Comparison of ENCODE assay signal across 10 mouse cellular contexts in genomic region chr3:116222511-116223243, GRCm38 (mm10). TPM values are rescaled to one million over a fixed set of nuclear protein-coding genes. Genes with fewer than 3 reads are reported as not detected.
DNase-seq lines count a peak whose midpoint lies in the region; ATAC-seq lines count a peak whose summit lies in the region.
"Had no signal": no experiment of that assay in that cellular context is flagged by ENCODE, and none has a peak within 500 bp of the region (broad histone marks: within the 10 kb centered on the region; RNA-seq: fewer than 3 reads in every experiment).

No protein-coding gene starts in this region.

- no peak for DNase-seq in kidney, adult 8-10 months
- DNase-seq in embryonic facial prominence, embryonic 10.5 days (ENCODE audit: low spot score), result peak; percentile 25
- no peak for DNase-seq in frontal cortex, postnatal 25 days (ENCODE audit: low spot score in 2 of 2)
- no peak for DNase-seq in left cerebral cortex, adult 18-20 months (ENCODE audit: low spot score in 2 of 2)
- DNase-seq: liver, postnatal 0 days; right cerebral cortex, postnatal 25 days had no signal

- H3K4me2 ChIP-seq in kidney, embryonic 16.5 days (replicated peaks; ENCODE audit: low read depth, low read length), result peak overlapping the region; percentile 20; the same call in 1 of the 2 replicates
- peak overlapping the region; percentile 53 for H3K4me2 ChIP-seq in heart, embryonic 11.5 days
- peak overlapping the region; percentile 45 for H3K4me2 ChIP-seq in midbrain, embryonic 15.5 days

- peaks cover 14% of the 10 kb centered on the region; the same call in 1 of the 2 replicates for H3K4me1 ChIP-seq in kidney, embryonic 16.5 days (ENCODE audit: insufficient read depth, low read length)
- peaks cover 22% of the 10 kb centered on the region for H3K4me1 ChIP-seq in embryonic facial prominence, embryonic 10.5 days
- H3K4me1 ChIP-seq in heart, embryonic 11.5 days (ENCODE audit: control insufficient read depth, insufficient read depth, low read length), result no peaks in the 10 kb centered on the region
- H3K4me1 ChIP-seq in midbrain, embryonic 15.5 days, result peaks cover 9% of the 10 kb centered on the region

- H3K9ac ChIP-seq in kidney, embryonic 16.5 days (replicated peaks; ENCODE audit: low read length), result no peak overlapping the region
- H3K9ac ChIP-seq in heart, embryonic 11.5 days (ENCODE audit: low read depth, low read length), result no peak overlapping the region
- peak overlapping the region; percentile 37; the same call in 1 of the 2 replicates for H3K9ac ChIP-seq in midbrain, embryonic 15.5 days
- H3K9ac ChIP-seq: liver, postnatal 0 days had no signal

- no peaks in the 10 kb centered on the region for H3K27me3 ChIP-seq in kidney, embryonic 16.5 days (ENCODE audit: insufficient read depth, low read length)
- 0 out of 2 replicates have a peak, but pooled peaks cover 4% of the 10 kb centered on the region for H3K27me3 ChIP-seq in embryonic facial prominence, embryonic 10.5 days (replicated peaks; ENCODE audit: low read depth, poor library complexity, severe bottlenecking)
- no peaks in the 10 kb centered on the region; the same call in 1 of the 2 replicates for H3K27me3 ChIP-seq in heart, embryonic 11.5 days (ENCODE audit: control insufficient read depth, insufficient read depth, low read length)
- no peaks in the 10 kb centered on the region for H3K27me3 ChIP-seq in midbrain, embryonic 15.5 days (replicated peaks)

- 41% methylated on average over 17 of the region's 17 CpGs for WGBS in kidney, embryonic 16.5 days
- WGBS in embryonic facial prominence, embryonic 10.5 days, result 21% methylated on average over 17 of the region's 17 CpGs
- 25% methylated on average over 17 of the region's 17 CpGs for WGBS in heart, embryonic 11.5 days (ENCODE audit: insufficient replicate concordance)
- 12% methylated on average over 17 of the region's 17 CpGs for WGBS in midbrain, embryonic 15.5 days

- no peaks in the 10 kb centered on the region for H3K36me3 ChIP-seq in kidney, embryonic 16.5 days (ENCODE audit: insufficient read depth, low read length)
- no peaks in the 10 kb centered on the region for H3K36me3 ChIP-seq in embryonic facial prominence, embryonic 10.5 days (replicated peaks)
- no peaks in the 10 kb centered on the region for H3K36me3 ChIP-seq in heart, embryonic 11.5 days (ENCODE audit: control insufficient read depth, insufficient read depth, low read length)
- no peaks in the 10 kb centered on the region for H3K36me3 ChIP-seq in midbrain, embryonic 15.5 days (replicated peaks)

- H3K27ac ChIP-seq in kidney, embryonic 16.5 days (ENCODE audit: low read length), result no peak overlapping the region
- H3K27ac ChIP-seq in embryonic facial prominence, embryonic 10.5 days (replicated peaks), result no peak overlapping the region; the same call in 1 of the 2 replicates
- H3K27ac ChIP-seq in heart, embryonic 11.5 days (ENCODE audit: low read depth, low read length), result no peak overlapping the region
- no peak overlapping the region for H3K27ac ChIP-seq in midbrain, embryonic 15.5 days

- ATAC-seq in kidney, embryonic 16.5 days (ENCODE audit: low FRiP score, low TSS enrichment), result no peak
- no peak for ATAC-seq in heart, embryonic 11.5 days (replicated peaks; ENCODE audit: insufficient number of reproducible peaks, low FRiP score, low TSS enrichment)
- ATAC-seq in midbrain, embryonic 15.5 days (replicated peaks), result peak; percentile 67
- ATAC-seq: intestine, embryonic 16.5 days; liver, postnatal 0 days had no signal

- peak overlapping the region; percentile 5 for H3K4me3 ChIP-seq in kidney, embryonic 16.5 days (ENCODE audit: low read length)
- H3K4me3 ChIP-seq in embryonic facial prominence, embryonic 10.5 days, result peak overlapping the region; percentile 37
- peak overlapping the region; percentile 4; the same call in 1 of the 2 replicates for H3K4me3 ChIP-seq in heart, embryonic 11.5 days (ENCODE audit: low read depth, low read length)
- peak overlapping the region; percentile 29 for H3K4me3 ChIP-seq in midbrain, embryonic 15.5 days

- H3K9me3 ChIP-seq in kidney, embryonic 16.5 days (ENCODE audit: low read length), result no peaks in the 10 kb centered on the region
- no peaks in the 10 kb centered on the region for H3K9me3 ChIP-seq in embryonic facial prominence, embryonic 10.5 days
- no peaks in the 10 kb centered on the region for H3K9me3 ChIP-seq in heart, embryonic 11.5 days (replicated peaks; ENCODE audit: control insufficient read depth, low read length)
- H3K9me3 ChIP-seq in midbrain, embryonic 15.5 days, result no peaks in the 10 kb centered on the region

RNA-seq across cellular contexts. Expression of gene Gpr88, which starts 30.6 kb away (rescaled TPM):
- 0.41 and 1.6 TPM in 2 replicates for polyA plus RNA-seq in kidney, embryonic 16.5 days (2015; fragmentation: Nextera tagmentation; extraction: Ambion mirVana)
- polyA plus RNA-seq in embryonic facial prominence, embryonic 10.5 days (2016; fragmentation: Nextera tagmentation; extraction: Ambion mirVana), result 0.52 TPM in 1 of 2 replicates, not detected in the other
- polyA plus RNA-seq in heart, embryonic 11.5 days (2014; fragmentation: Nextera tagmentation; extraction: Ambion mirVana), result 0.11 and 0.34 TPM in 2 replicates
- 3.0 and 3.2 TPM in 2 replicates for polyA plus RNA-seq in midbrain, embryonic 15.5 days (2015; fragmentation: Nextera tagmentation; extraction: Ambion mirVana)
- 100 to 1,000 TPM in 1 of 2 experiments, 10 to 100 TPM in 1; 81.1 to 117 TPM for total RNA-seq in left cerebral cortex, adult 18-20 months (2021)
